Mouse (Mus musculus): ENCODE measurements around the gene Golph3.

DNA sequence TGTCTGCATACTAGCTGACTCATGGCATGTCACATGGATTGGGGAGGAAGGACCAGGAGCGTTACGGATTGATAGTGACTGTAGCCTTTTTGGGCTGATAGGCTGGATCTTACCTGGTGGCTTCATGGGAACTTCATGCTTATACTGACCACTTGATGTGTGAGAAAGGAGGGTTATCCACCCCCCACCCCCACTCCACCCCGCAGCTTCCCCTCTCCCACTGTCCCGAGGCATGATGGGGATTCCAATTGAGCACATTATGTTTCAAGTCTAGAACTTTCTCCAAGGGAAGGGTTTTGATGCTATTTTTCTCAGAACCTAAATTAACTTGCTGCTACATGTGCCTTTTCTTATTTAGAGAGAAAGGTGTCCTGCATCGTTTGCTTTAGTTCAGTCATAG, 37.1 kb downstream of the Golph3 start:
- TF ChIP-seq POLR2A (IDR thresholded peaks at IDR 0.05; ENCODE audit: low read depth, low read length) (no peak), CTCF (IDR thresholded peaks at IDR 0.05; ENCODE audit: extremely low read depth, insufficient read depth, insufficient read length, insufficient replicate concordance) (no peak)

All from spleen, adult 2 months (tissue).